Mouse (Mus musculus) left cerebral cortex, adult 2 months (tissue): ENCODE data around the gene Tns1. TPM values are rescaled to one million over a fixed set of nuclear protein-coding genes. Genes with fewer than 3 reads are reported as not detected.

Experiments
- DNase-seq, 2 experiments: peaks; one replicate each; pipeline ENCODE4 v3.0.0; 2021 to 2022; ENCODE audit warnings: low spot score in 2 of 2, mixed read lengths in 1 of 2; ENCODE audit errors: extremely low spot score in 1 of 2
- H3K27ac ChIP-seq: fragments of 200-600 bp; 2 replicates; pipeline ENCODE4 v1.8.1; 2022
- H3K4me3 ChIP-seq: fragments of 200-600 bp; 2 replicates; pipeline ENCODE4 v1.8.1; 2022
- CTCF ChIP-seq: fragments of 200-600 bp; IDR thresholded peaks from 2 replicates; pipeline ENCODE4 v1.8.1; 2022; ENCODE audit warnings: antibody characterized with exemption, mild to moderate bottlenecking, moderate library complexity
- intact Hi-C: fragments of 180-260 bp; cut with DNase I; formaldehyde crosslinking; loops from one replicate; pipeline ENCODE4 v1.15.1; 2025
- total RNA-seq, 2 experiments: library from RNA; stranded (reverse); gene quantifications; 2 replicates each; pipeline ENCODE4 v1.2.3; 2021

Gene Tns1
- total RNA-seq, 2 experiments from 2014 or later: 43.5 to 46.4 TPM

GRCm38 (mm10) chr1:74034211-74034610 lies 90.0 kb downstream of the Tns1 start:
- no peak for TF ChIP-seq CTCF
- H3K4me3 ChIP-seq: 0 out of 2 replicates have a peak overlapping the region, but pooled peaks have one; percentile 7
- peak overlapping the region; percentile 19; the same call in 1 of the 2 replicates for H3K27ac ChIP-seq
- DNase-seq: no peak
- intact Hi-C loops: no loop called here

GRCm38 (mm10) chr1:74033407-74033806 lies 90.8 kb downstream of the Tns1 start:
- DNase-seq: no peak
- H3K4me3 ChIP-seq: no peak overlapping the region
- 0 out of 2 replicates have a peak overlapping the region, but pooled peaks have one; percentile 32 for H3K27ac ChIP-seq
- TF ChIP-seq CTCF: no peak
- intact Hi-C loops: no loop called here

- no peak overlapping the region for H3K4me3 ChIP-seq
- 0 out of 2 replicates have a peak overlapping the region, but pooled peaks have one; percentile 32 for H3K27ac ChIP-seq
- intact Hi-C loops: no loop called here
- DNase-seq: no peak
- TF ChIP-seq CTCF: no peak
These were observed 91.3 kb downstream of the Tns1 start for GRCm38 (mm10) chr1:74032966-74033365.

- no peak overlapping the region for H3K27ac ChIP-seq
- no peak for DNase-seq
- intact Hi-C loops: no loop called here
- no peak overlapping the region for H3K4me3 ChIP-seq
- TF ChIP-seq CTCF: no peak
These were observed 92.3 kb downstream of the Tns1 start for GRCm38 (mm10) chr1:74031771-74032609.

- no peak overlapping the region for H3K27ac ChIP-seq
- TF ChIP-seq CTCF: no peak
- intact Hi-C loops: no loop called here
- DNase-seq: no peak
- no peak overlapping the region for H3K4me3 ChIP-seq
These were observed 93.3 kb downstream of the Tns1 start for GRCm38 (mm10) chr1:74030901-74031360.

- Histone ChIP-seq H3K27ac (no peak overlapping the region), H3K4me3 (no peak overlapping the region)
- intact Hi-C loops: no loop called here
- DNase-seq: no peak
- no peak for TF ChIP-seq CTCF
These were observed 94.0 kb downstream of the Tns1 start for GRCm38 (mm10) chr1:74030285-74030684.

- intact Hi-C loops: no loop called here
- Histone ChIP-seq H3K4me3 (no peak overlapping the region), H3K27ac (no peak overlapping the region)
- no peak for TF ChIP-seq CTCF
- DNase-seq: no peak
These were observed 94.6 kb downstream of the Tns1 start for GRCm38 (mm10) chr1:74029669-74030068.

GRCm38 (mm10) chr1:74028881-74029266 lies 95.4 kb downstream of the Tns1 start:
- no peak for TF ChIP-seq CTCF
- H3K4me3 ChIP-seq: no peak overlapping the region
- H3K27ac ChIP-seq: no peak overlapping the region
- DNase-seq: no peak
- intact Hi-C loops: no loop called here

GRCm38 (mm10) chr1:74028118-74028880 lies 96.0 kb downstream of the Tns1 start:
- Histone ChIP-seq H3K4me3 (no peak overlapping the region), H3K27ac (peak overlapping the region; percentile 69; the same call in 1 of the 2 replicates)
- TF ChIP-seq CTCF: no peak
- intact Hi-C loops: no loop called here
- no peak for DNase-seq

- no peak for TF ChIP-seq CTCF
- intact Hi-C loops: no loop called here
- Histone ChIP-seq H3K27ac (peak overlapping the region; percentile 69), H3K4me3 (no peak overlapping the region)
- DNase-seq: no peak
These were observed 96.6 kb downstream of the Tns1 start for GRCm38 (mm10) chr1:74027559-74028091.

GRCm38 (mm10) chr1:74026703-74027195 lies 97.5 kb downstream of the Tns1 start:
- intact Hi-C loops: no loop called here
- DNase-seq: no peak
- no peak for TF ChIP-seq CTCF
- H3K27ac ChIP-seq: peak overlapping the region; percentile 22; the same call in 1 of the 2 replicates
- H3K4me3 ChIP-seq: no peak overlapping the region

- intact Hi-C loops: no loop called here
- Histone ChIP-seq H3K4me3 (no peak overlapping the region), H3K27ac (0 out of 2 replicates have a peak overlapping the region, but pooled peaks have one; percentile 15)
- no peak for TF ChIP-seq CTCF
- no peak for DNase-seq
These were observed 98.5 kb downstream of the Tns1 start for GRCm38 (mm10) chr1:74025651-74026226.
